Mouse (Mus musculus): ENCODE data around the gene Cops3.

Gene Cops3

GRCm38 (mm10) chr11:59777259-59777658, 62.4 kb downstream of the Cops3 start:
- DNase-seq (ENCODE audit: low spot score): no peak

DNA sequence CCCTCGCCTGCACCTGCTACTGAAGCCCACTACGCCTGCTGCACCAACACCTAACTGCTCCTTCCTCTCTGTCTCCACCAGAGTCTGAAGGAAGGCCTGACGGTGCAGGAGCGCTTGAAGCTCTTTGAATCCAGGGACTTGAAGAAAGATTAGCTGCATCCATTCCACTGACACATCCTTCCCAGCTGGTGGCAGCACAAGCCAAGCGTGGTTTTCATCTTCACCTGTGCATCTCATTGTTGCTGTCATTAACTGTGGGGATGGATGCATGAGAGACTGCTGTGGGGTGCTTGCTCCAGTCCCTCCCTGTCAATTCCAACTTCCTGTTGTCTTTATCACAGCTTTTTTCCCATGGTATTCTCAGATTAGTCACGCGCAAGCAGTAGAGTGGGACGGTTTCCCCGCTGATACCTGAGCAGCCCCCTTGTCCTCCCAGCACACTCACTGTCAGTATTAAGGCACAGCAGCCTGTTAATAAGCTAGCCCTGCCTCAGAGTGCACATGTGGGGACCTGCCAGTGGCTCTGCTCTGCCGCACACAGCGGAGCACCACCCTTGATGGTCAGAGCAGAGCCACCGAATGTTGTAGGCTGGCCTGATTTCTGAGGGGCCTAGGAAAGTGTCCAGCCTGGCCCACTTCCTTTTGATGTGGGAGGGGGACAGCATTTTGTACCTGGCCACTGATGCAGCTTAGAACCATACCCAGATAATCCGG, 64.0 kb downstream of the Cops3 start:
- no peak for DNase-seq (ENCODE audit: low spot score)

- no peak for DNase-seq (ENCODE audit: low spot score)
Observed at GRCm38 (mm10) chr11:59774522-59774921, 65.1 kb downstream of the Cops3 start.

- DNase-seq (ENCODE audit: low spot score): no peak
Observed at GRCm38 (mm10) chr11:59772902-59773301, 66.7 kb downstream of the Cops3 start.

DNA sequence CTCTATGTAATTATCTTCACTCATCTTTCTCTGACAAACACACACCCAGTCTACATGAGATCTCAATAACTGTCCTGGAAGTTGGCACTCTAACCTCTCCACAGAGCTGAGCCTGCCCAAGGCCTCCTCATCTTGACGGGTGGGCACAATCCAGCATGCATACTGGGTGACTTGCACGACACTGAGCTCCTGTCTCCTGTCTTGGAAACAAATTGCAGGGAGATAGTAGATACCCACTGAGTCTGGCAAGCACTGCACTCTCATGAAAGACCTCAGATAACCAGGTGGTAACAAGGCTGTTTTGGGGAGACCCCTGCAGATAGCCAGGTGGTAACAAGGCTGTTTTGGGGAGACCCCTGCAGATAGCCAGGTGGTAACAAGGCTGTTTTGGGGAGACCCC, 67.3 kb downstream of the Cops3 start:
- DNase-seq (ENCODE audit: low spot score): no peak

GRCm38 (mm10) chr11:59770753-59771152, 68.9 kb downstream of the Cops3 start:
- no peak for DNase-seq (ENCODE audit: low spot score)

- DNase-seq (ENCODE audit: low spot score): no peak
Observed at GRCm38 (mm10) chr11:59769738-59770137, 69.9 kb downstream of the Cops3 start.

DNA sequence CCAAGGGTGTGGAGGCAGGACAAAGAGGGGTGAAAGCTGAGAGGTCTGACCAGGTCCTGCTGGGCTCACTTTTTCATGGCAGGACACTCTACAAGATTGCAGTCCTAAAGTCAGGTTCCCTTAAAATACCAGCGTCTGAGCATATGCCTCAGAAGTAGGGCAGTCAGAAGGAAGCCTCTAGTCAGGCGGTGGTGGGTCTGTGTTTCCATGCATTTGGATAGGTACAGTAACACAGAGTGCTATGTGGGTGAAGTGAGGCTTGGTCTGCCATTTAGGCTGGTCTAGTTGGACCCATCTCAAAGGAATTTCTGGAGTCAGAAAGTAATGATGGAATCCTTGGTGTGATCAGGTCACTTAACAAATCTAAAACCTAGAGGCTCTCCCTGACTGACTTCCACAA, 70.3 kb downstream of the Cops3 start:
- DNase-seq (ENCODE audit: low spot score): no peak
